Mouse (Mus musculus): ENCODE measurements around the gene Rpl35a. TPM values are rescaled to one million over a fixed set of nuclear protein-coding genes. Genes with fewer than 3 reads are reported as not detected.
"Not testable (repeated sequence)": the region's sequence is repeated elsewhere in the genome, so short reads cannot be mapped to it uniquely, and the experiment has no call there.

The Rpl35a gene
- total RNA-seq, 2 experiments from 2014 or later: 303 to 319 TPM

DNA sequence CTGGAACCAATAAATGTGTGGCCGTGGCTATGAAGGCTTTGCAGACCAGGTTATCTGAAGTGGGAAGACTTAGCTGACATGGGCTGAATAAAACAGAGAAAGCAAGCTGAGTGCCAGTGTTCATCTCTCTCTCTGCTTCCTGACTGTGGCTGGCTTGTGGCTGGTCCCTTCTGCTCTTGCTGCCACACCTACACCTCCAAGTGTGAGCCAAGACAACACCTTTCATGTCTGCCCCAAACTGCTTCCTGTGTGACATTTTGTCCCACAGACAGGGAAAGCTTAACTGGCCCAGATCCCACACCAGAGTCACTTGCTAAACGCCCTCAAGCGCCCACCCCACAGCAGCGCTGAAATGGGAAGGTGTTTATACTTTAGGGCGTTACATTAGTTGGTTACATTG lies 3.1 kb upstream of the Rpl35a start:
- intact Hi-C loops (cut with DNase I): no loop called here
- no peak for DNase-seq (ENCODE audit: low spot score)

DNA sequence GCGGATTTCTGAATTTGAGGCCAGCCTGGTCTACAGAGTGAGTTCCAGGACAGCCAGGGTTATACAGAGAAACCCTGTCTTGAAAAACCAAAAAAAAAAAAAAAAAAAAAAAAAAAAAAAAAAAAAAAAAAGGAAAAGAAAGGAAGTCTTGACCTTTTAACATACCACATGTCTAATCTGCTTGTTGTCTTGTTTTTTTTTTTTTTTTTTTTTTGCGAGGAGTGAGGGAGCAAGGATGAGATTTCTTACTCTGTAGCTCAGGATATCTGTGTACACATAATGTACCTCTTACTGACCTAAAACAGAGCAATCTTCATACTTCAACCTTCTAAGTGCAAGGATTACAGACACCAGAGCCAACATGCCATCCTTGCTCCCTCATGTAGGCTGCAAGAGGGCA lies 1.3 kb upstream of the Rpl35a start:
- intact Hi-C loops (cut with DNase I); DNase-seq (ENCODE audit: low spot score): not testable (repeated sequence)

- no peak for DNase-seq (ENCODE audit: low spot score)
- intact Hi-C loops (cut with DNase I): no loop called here
Observed at GRCm38 (mm10) chr16:33055655-33056054, 598 bp upstream of the Rpl35a start.

DNA sequence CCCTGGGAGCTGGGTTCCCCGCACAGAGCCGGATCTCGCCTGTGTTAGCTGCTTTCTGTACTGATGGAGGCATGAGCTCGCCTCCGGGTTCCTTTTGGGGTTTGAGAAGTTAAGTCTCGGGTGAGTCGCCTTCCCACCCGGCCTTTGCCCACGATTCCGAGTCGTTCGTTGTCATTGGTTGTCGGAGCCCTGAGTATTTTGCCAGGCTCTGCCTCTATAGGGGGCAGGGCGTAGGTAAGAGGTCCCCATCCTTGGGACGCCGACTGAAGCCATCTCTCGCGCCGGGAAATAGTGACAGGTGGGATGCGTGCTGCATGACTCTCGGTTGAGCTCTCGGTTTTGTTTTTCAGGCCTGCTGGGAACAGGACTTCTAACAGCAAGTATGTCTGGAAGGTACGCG lies 533 bp downstream of the Rpl35a start:
- intact Hi-C loops (cut with DNase I): no loop called here
- no peak for DNase-seq (ENCODE audit: low spot score)

- no peak for DNase-seq (ENCODE audit: low spot score)
- intact Hi-C loops (cut with DNase I): no loop called here
Observed at GRCm38 (mm10) chr16:33058033-33058432, 1.8 kb downstream of the Rpl35a start.

DNA sequence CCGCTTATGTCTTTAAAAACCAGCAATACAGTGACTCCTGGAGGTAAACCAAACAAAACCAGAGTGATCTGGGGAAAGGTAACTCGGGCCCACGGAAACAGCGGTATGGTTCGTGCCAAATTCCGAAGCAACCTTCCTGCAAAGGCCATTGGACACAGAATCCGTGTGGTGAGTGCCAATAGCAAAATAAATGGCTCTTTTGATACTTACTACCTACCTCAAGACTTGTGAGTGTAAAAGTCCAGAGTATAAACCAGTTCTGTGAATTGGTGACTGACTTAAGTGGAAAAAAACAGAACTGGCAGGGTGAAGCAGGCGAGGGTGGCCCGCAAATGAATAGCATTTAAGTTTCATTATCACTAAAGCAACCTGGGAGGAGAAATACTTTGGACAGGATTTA lies 2.4 kb downstream of the Rpl35a start:
- DNase-seq (ENCODE audit: low spot score); intact Hi-C loops (cut with DNase I): not testable (repeated sequence)

GRCm38 (mm10) chr16:33059471-33059870 lies 3.2 kb downstream of the Rpl35a start:
- intact Hi-C loops (cut with DNase I): no loop called here

DNA sequence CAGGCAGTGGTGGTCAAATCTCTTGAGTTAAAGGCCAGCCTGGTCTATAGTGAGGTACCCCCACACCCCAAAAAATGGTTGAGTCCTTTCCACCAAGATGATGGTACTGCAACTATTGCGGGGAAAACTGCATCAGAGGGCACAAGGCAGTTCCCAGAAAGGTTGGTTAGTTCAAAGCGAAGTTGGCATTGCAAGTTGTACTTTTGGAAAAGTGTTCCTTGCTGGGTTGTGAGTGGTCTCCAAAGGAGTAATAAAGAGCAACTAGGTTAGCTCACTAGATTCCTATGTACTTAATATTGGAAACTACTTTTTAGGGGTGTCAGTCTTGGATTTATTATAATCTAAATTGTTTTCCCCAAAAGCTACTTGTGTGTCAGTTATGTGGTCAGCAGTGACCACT lies 4.7 kb downstream of the Rpl35a start:
- DNase-seq (ENCODE audit: low spot score): no peak
- intact Hi-C loops (cut with DNase I): loop anchor here (5.0 kb wide), 1 partner anchor 126 kb away; the partner anchor contains the start of gene Osbpl11

More at GRCm38 (mm10) chr16:33059471-33059870, 3.2 kb downstream of the Rpl35a start:
- no peak for DNase-seq (ENCODE audit: low spot score)

GRCm38 (mm10) chr16:33061400-33061799 lies 5.1 kb downstream of the Rpl35a start:
- intact Hi-C loops (cut with DNase I): loop anchor here (5.0 kb wide), 1 partner anchor 126 kb away; the partner anchor contains the start of gene Osbpl11

GRCm38 (mm10) chr16:33062024-33062681 lies 5.9 kb downstream of the Rpl35a start, which contains the start of gene Lmln:
Lmln (plus strand) TSS chr16:33062521.
- DNase-seq (ENCODE audit: low spot score): peak; percentile 88
- intact Hi-C loops (cut with DNase I): loop anchor here (5.0 kb wide), 1 partner anchor 125 kb away; the partner anchor contains the start of gene Osbpl11

More at GRCm38 (mm10) chr16:33061400-33061799, 5.1 kb downstream of the Rpl35a start:
- DNase-seq (ENCODE audit: low spot score): no peak

DNA sequence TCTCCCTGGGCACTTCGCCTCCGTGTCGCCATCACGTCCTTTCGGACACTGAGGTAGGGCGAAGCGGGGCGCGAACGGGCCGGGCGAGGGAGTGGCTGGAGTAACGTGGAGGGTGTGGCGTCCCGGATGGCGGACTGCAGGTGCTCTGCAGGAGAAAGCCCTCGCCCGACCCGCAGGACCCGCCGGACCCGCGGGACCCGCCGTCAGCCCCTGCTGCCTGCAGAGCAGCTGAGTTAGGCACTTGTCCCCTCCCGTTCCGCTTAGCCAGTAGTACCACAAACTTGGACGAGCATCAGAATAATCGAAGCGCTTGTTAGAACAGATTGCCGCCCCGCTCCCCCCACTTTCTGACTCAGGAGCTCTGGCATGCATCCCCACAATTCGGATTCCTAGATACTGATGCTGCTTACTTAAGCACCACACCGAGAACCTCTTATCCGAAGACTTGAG lies 6.5 kb downstream of the Rpl35a start:
- no peak for DNase-seq (ENCODE audit: low spot score)
- intact Hi-C loops (cut with DNase I): loop anchor here (5.0 kb wide), 1 partner anchor 125 kb away; the partner anchor contains the start of gene Osbpl11

GRCm38 (mm10) chr16:33063267-33063666 lies 7.0 kb downstream of the Rpl35a start:
- intact Hi-C loops (cut with DNase I): loop anchor here (5.0 kb wide), 1 partner anchor 124 kb away; the partner anchor contains the start of gene Osbpl11

DNA sequence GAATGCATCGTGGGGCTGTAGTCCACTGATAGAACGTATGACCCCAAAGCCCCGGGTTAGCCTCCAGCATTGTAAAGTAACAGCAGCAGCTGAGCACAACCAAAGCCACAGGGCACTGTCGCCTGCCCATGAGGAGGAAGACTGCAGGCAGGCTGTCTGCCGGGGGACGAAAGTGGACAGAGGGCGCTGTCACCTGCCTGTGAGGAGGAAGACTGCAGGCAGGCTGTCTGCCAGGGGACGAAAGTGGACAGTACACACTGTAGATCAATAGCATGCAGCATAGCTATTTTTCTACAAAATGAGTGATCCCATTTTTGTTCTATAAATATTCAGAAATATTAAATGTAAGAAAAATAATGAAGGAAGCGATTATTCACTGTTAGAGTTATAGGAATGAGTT lies 8.4 kb downstream of the Rpl35a start:
- intact Hi-C loops (cut with DNase I): loop anchor here (5.0 kb wide), 1 partner anchor 123 kb away; the partner anchor contains the start of gene Osbpl11
- no peak for DNase-seq (ENCODE audit: low spot score)

More at GRCm38 (mm10) chr16:33063267-33063666, 7.0 kb downstream of the Rpl35a start:
- no peak for DNase-seq (ENCODE audit: low spot score)

DNA sequence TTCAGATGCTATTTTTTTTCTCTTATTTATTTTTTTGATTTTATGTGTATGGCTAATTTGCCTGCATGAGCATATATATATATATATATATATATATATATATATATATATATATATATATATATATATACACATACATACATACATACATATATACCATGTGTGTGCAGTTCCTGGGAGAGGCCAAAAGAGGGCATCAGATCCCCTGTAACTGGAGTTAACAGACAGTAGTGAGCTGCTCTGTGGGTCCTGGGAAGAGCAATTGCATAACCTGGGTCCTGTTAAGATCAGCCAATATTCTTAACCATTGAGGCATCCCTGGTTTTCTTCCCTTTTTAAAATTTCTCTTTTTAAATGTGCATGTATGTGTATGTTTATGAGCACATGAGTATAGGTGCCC lies 14.7 kb downstream of the Rpl35a start:
- intact Hi-C loops (cut with DNase I): no loop called here
- no peak for DNase-seq (ENCODE audit: low spot score)

- intact Hi-C loops (cut with DNase I): no loop called here
- no peak for DNase-seq (ENCODE audit: low spot score)
Observed at GRCm38 (mm10) chr16:33072871-33073557, 16.8 kb downstream of the Rpl35a start.

- DNase-seq (ENCODE audit: low spot score): no peak
- intact Hi-C loops (cut with DNase I): no loop called here
Observed at GRCm38 (mm10) chr16:33074967-33075366, 18.7 kb downstream of the Rpl35a start.

DNA sequence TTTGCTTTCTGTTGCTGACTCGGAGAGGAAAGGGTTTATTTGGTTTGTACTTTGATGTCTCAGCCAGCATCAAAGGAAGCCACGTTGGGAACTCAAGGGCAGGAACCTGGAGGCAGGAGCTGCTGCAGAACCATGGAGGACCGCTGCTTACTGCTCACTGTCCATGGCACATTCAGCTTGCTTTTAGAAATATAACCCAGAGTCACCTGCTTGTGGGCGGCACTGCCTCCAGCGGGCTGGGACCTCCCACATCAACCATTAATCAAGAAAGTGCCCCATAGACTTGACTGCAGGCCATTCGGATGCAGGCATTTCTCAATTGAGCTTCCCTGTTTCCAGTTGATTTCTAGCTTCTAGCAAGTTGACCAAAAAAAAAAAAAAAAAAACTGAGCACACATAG lies 19.8 kb downstream of the Rpl35a start:
- intact Hi-C loops (cut with DNase I): no loop called here

GRCm38 (mm10) chr16:33077069-33077627 lies 20.9 kb downstream of the Rpl35a start:
- intact Hi-C loops (cut with DNase I): no loop called here
- no peak for DNase-seq (ENCODE audit: low spot score)

More for the DNA sequence above, 19.8 kb downstream of the Rpl35a start:
- no peak for DNase-seq (ENCODE audit: low spot score)

DNA sequence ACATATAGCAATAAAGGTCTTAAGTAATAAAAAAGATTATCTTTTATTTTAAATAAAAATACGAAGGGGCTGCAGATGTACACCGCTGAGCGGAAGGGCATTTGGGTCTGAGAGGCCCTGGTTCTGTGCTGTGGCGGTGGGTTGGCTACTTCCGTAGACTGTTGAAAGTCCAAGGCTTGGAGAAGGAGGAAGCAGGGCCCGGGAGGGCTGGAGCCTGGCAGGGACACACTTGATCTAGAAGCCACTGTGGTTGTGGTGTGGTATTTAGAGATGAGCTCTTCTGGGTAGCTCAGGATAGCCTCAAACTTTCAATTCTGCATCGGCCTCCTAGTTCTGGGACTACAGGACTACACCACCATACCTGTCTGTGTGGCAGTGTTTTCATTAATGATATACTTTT lies 23.8 kb downstream of the Rpl35a start:
- intact Hi-C loops (cut with DNase I): no loop called here
- no peak for DNase-seq (ENCODE audit: low spot score)

DNA sequence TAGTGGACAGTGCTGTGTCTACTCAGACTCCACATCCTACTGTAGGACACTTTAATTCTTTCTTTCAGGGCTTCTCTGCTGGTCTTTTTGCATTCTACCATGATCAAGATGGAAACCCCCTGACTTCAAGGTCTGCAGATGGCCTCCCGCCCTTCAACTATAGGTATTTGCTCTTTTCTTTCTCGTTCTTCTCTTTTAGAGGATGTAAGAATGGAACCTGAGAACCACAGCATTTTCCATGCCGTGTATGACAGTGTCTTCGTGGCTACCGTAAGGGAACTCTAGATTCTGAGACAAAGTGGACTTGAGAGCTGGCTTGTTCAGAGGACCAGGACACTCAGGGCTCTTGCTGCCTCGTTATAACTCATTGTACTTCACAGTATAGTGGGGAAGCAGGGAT lies 26.7 kb downstream of the Rpl35a start:
- DNase-seq (ENCODE audit: low spot score): no peak
- intact Hi-C loops (cut with DNase I): no loop called here
